Mouse (Mus musculus) MEL (cell line): ENCODE measurements around the gene Tph1. TPM values are rescaled to one million over a fixed set of nuclear protein-coding genes. Genes with fewer than 3 reads are reported as not detected.

Source experiments
- DNase-seq: peaks from one replicate; pipeline ENCODE4 v3.0.0; 2011; ENCODE audit warnings: low read depth, low spot score
- H3K27ac ChIP-seq: 2 replicates; pipeline ENCODE4 v1.5.1; 2012; ENCODE audit warnings: low read depth, mild to moderate bottlenecking, control low read depth, low read length, moderate library complexity; ENCODE audit not compliant: control insufficient read depth
- H3K27me3 ChIP-seq, 2 experiments: fragments of 150-350 bp in 1 of 2; sonication (generic) in 1 of 2; 2 replicates each; pipeline ENCODE4 v1.6.1; 2012; ENCODE audit warnings: low read length in 2 of 2, mild to moderate bottlenecking in 2 of 2, improper control_type of control experiment in 1 of 2, moderate library complexity in 1 of 2; ENCODE audit not compliant: insufficient read depth in 2 of 2, control insufficient read depth in 1 of 2
- H3K36me3 ChIP-seq, 2 experiments: 2 replicates each; pipeline ENCODE4 v1.6.1; 2012 to 2014; ENCODE audit warnings: low read length in 2 of 2, improper control_type of control experiment in 1 of 2, inconsistent platforms in 1 of 2, mild to moderate bottlenecking in 1 of 2; ENCODE audit not compliant: insufficient read depth in 2 of 2, control insufficient read depth in 1 of 2
- H3K4me1 ChIP-seq, 2 experiments: fragments of 150-350 bp in 1 of 2; sonication (generic) in 1 of 2; 2 replicates each; pipeline ENCODE4 v1.6.1; 2012; ENCODE audit warnings: low read length in 2 of 2, improper control_type of control experiment in 1 of 2, mild to moderate bottlenecking in 1 of 2; ENCODE audit not compliant: insufficient read depth in 2 of 2, control insufficient read depth in 1 of 2
- H3K4me3 ChIP-seq, 2 experiments: fragments of 150-350 bp in 1 of 2; sonication (generic) in 1 of 2; 2 replicates each; pipeline ENCODE4 v1.5.1; 2012; ENCODE audit warnings: low read depth in 2 of 2, low read length in 2 of 2, mild to moderate bottlenecking in 2 of 2, moderate library complexity in 2 of 2, control low read depth in 1 of 2, improper control_type of control experiment in 1 of 2; ENCODE audit not compliant: control insufficient read depth in 1 of 2, insufficient read depth in 1 of 2
- H3K79me2 ChIP-seq: 2 replicates; pipeline ENCODE4 v1.6.1; 2012; ENCODE audit warnings: mild to moderate bottlenecking, low read length, moderate library complexity; ENCODE audit not compliant: control insufficient read depth, poor library complexity, insufficient read depth
- H3K9ac ChIP-seq: 2 replicates; pipeline ENCODE4 v1.6.1; 2012; ENCODE audit warnings: low read depth, mild to moderate bottlenecking, control low read depth, low read length, moderate library complexity; ENCODE audit not compliant: control insufficient read depth, poor library complexity, severe bottlenecking
- H3K9me3 ChIP-seq: fragments of 150-350 bp; sonication (generic); replicated peaks from 2 replicates; pipeline ENCODE4 v1.6.1; 2012; ENCODE audit warnings: mild to moderate bottlenecking, low read length, improper control_type of control experiment, moderate library complexity; ENCODE audit not compliant: insufficient read depth
- E2F4 ChIP-seq: IDR thresholded peaks from 2 replicates; pipeline ENCODE4 v1.6.1; 2011; ENCODE audit warnings: low read depth, low read length, improper control_type of control experiment, borderline replicate concordance
- ELF1 ChIP-seq: IDR thresholded peaks from 2 replicates; pipeline ENCODE4 v1.6.1; 2014; ENCODE audit warnings: low read depth, mild to moderate bottlenecking, inconsistent platforms, low read length, improper control_type of control experiment, moderate library complexity
- EP300 ChIP-seq, 2 experiments: IDR thresholded peaks; 2 replicates each; pipeline ENCODE4 v1.6.1; 2011; ENCODE audit warnings: improper control_type of control experiment in 2 of 2, low read length in 2 of 2, low read depth in 1 of 2, mild to moderate bottlenecking in 1 of 2
- JUND ChIP-seq: IDR thresholded peaks from 2 replicates; pipeline ENCODE4 v1.6.1; 2011; ENCODE audit warnings: low read depth, mild to moderate bottlenecking, improper control_type of control experiment, low read length
- KAT2A ChIP-seq: conservative IDR thresholded peaks from 2 replicates; pipeline ENCODE4 v1.6.1; 2012; ENCODE audit warnings: low read depth, low read length, improper control_type of control experiment, inconsistent platforms
- MEF2A ChIP-seq: IDR thresholded peaks from 2 replicates; pipeline ENCODE4 v1.6.1; 2014; ENCODE audit warnings: low read depth, mild to moderate bottlenecking, inconsistent platforms, low read length, improper control_type of control experiment; ENCODE audit not compliant: poor library complexity, insufficient replicate concordance, severe bottlenecking; ENCODE audit errors: extremely low read depth
- MYB ChIP-seq: IDR thresholded peaks from 2 replicates; pipeline ENCODE4 v1.6.1; 2011; ENCODE audit warnings: mild to moderate bottlenecking, low read depth, low read length, improper control_type of control experiment
- POLR2A ChIP-seq, 2 experiments: IDR thresholded peaks; 2 replicates each; pipeline ENCODE4 v1.6.1; 2011 to 2012; ENCODE audit warnings: low read length in 2 of 2, mild to moderate bottlenecking in 2 of 2, control low read depth in 1 of 2, improper control_type of control experiment in 1 of 2, low read depth in 1 of 2, moderate library complexity in 1 of 2; ENCODE audit not compliant: control insufficient read depth in 1 of 2, insufficient read depth in 1 of 2, poor library complexity in 1 of 2
- POLR2AphosphoS5 ChIP-seq: IDR thresholded peaks from 2 replicates; pipeline ENCODE4 v1.6.1; 2012; ENCODE audit warnings: low read depth, borderline replicate concordance, mild to moderate bottlenecking, inconsistent platforms, low read length, moderate library complexity, mixed read lengths
- RAD21 ChIP-seq: IDR thresholded peaks from 2 replicates; pipeline ENCODE4 v1.6.1; 2011; ENCODE audit warnings: mild to moderate bottlenecking, low read depth, low read length, improper control_type of control experiment
- RCOR1 ChIP-seq: IDR thresholded peaks from 2 replicates; pipeline ENCODE4 v1.6.1; 2012; ENCODE audit warnings: low read depth, mild to moderate bottlenecking, inconsistent platforms, low read length, improper control_type of control experiment
- TCF12 ChIP-seq: IDR thresholded peaks from 2 replicates; pipeline ENCODE4 v1.6.1; 2014; ENCODE audit warnings: low read depth, mild to moderate bottlenecking, inconsistent platforms, low read length, improper control_type of control experiment, moderate library complexity
- UBTF ChIP-seq: IDR thresholded peaks from 2 replicates; pipeline ENCODE4 v1.6.1; 2012; ENCODE audit warnings: low read depth, mild to moderate bottlenecking, inconsistent platforms, low read length, improper control_type of control experiment, moderate library complexity, borderline replicate concordance; ENCODE audit not compliant: insufficient read depth
- USF1 ChIP-seq: IDR thresholded peaks from 2 replicates; pipeline ENCODE4 v1.6.1; 2014; ENCODE audit warnings: low read depth, mild to moderate bottlenecking, inconsistent platforms, low read length, improper control_type of control experiment, moderate library complexity
- USF2 ChIP-seq, 2 experiments: IDR thresholded peaks; 2 replicates each; pipeline ENCODE4 v1.6.1; 2011 to 2012; ENCODE audit warnings: improper control_type of control experiment in 2 of 2, low read length in 2 of 2, borderline replicate concordance in 1 of 2, inconsistent platforms in 1 of 2, low read depth in 1 of 2, mild to moderate bottlenecking in 1 of 2; ENCODE audit not compliant: insufficient read depth in 1 of 2
- ZKSCAN1 ChIP-seq: IDR thresholded peaks from 2 replicates; pipeline ENCODE4 v1.6.1; 2012; ENCODE audit warnings: low read depth, mild to moderate bottlenecking, inconsistent platforms, low read length, improper control_type of control experiment, moderate library complexity
- polyA plus RNA-seq, 2 experiments: library from polyadenylated mRNA; stranded (reverse) in 1 of 2; unstranded in 1 of 2; fragments of >175 nt in 1 of 2; fragments of >200 nt in 1 of 2; gene quantifications; 2 replicates each; pipeline versions ENCODE4 v1.2.1 to v1.2.4; 2012; ENCODE audit warnings: low replicate concordance in 2 of 2, low read depth in 1 of 2; ENCODE audit not compliant: insufficient read length in 2 of 2, insufficient read depth in 1 of 2, missing spikeins in 1 of 2
- total RNA-seq: library from RNA; depleted of rRNA; stranded (reverse); fragments of 300-350 nt; gene quantifications from 2 replicates; pipeline ENCODE4 v1.2.3, GENCODE M21; 2012; rRNA removed

Gene Tph1
- total and polyA plus RNA-seq, 3 experiments: 0.03 TPM; not detected in 2

- H3K9ac ChIP-seq: no peak overlapping the region
- no peak for TF ChIP-seq KAT2A
- TF ChIP-seq ZKSCAN1: no peak
- no peak for TF ChIP-seq POLR2A (IDR thresholded peaks at IDR 0.05; ENCODE audit: control insufficient read depth in 1 of 2, insufficient read depth in 1 of 2, low read depth in 1 of 2, low read length in 2 of 2, poor library complexity in 1 of 2)
- TF ChIP-seq POLR2AphosphoS5: no peak
- TF ChIP-seq RAD21: no peak
- TF ChIP-seq USF1: no peak
- no peak for TF ChIP-seq JUND
- TF ChIP-seq MYB: no peak
- no peak for TF ChIP-seq MEF2A
- no peak for TF ChIP-seq TCF12
- TF ChIP-seq UBTF: no peak
- TF ChIP-seq USF2 (IDR thresholded peaks at IDR 0.05; ENCODE audit: borderline replicate concordance in 1 of 2, insufficient read depth in 1 of 2, low read depth in 1 of 2, low read length in 2 of 2): no peak
- no peak for TF ChIP-seq EP300 (IDR thresholded peaks at IDR 0.05; ENCODE audit: low read depth in 1 of 2, low read length in 2 of 2)
- no peak for TF ChIP-seq ELF1
- TF ChIP-seq RCOR1: no peak
- no peak for TF ChIP-seq E2F4
- TF ChIP-seq, all 39 proteins: peak for 0
- H3K27me3 ChIP-seq: no peaks in the 10 kb centered on the region
- DNase-seq: no peak
- H3K4me1 ChIP-seq: no peaks in the 10 kb centered on the region
- H3K27ac ChIP-seq: no peak overlapping the region
- H3K4me3 ChIP-seq: no peak overlapping the region
- no peaks in the 10 kb centered on the region for H3K79me2 ChIP-seq
- no peaks in the 10 kb centered on the region for H3K9me3 ChIP-seq
- no peaks in the 10 kb centered on the region for H3K36me3 ChIP-seq
These were observed 75.3 kb downstream of the Tph1 start for GRCm38 (mm10) chr7:46597006-46597405.

Other genes with a start within 250 kb of the Tph1 start
- gene Sergef, start 32.7 kb downstream of the Tph1 start, total RNA-seq: 7.0 and 7.6 TPM in 2 replicates
- 10 to 100 TPM in 1 of 2 experiments, not detected in 1; 11.7 TPM for gene Sergef, start 32.7 kb downstream of the Tph1 start, polyA plus RNA-seq
- 13.6 and 15.4 TPM in 2 replicates for gene Saal1, start 38.1 kb upstream of the Tph1 start, total RNA-seq
- 10 to 100 TPM in 1 of 2 experiments, not detected in 1; 26.0 TPM for gene Saal1, start 38.1 kb upstream of the Tph1 start, polyA plus RNA-seq
- 1.3 and 1.6 TPM in 2 replicates for gene Saa3, start 43.2 kb upstream of the Tph1 start, total RNA-seq
- 1 to 10 TPM in 1 of 2 experiments, not detected in 1; 1.7 TPM for gene Saa3, start 43.2 kb upstream of the Tph1 start, polyA plus RNA-seq
- not detected in 2 replicates for gene Saa4, start 60.1 kb upstream of the Tph1 start, total RNA-seq
- gene Saa4, start 60.1 kb upstream of the Tph1 start, polyA plus RNA-seq: not detected
- not detected in 2 replicates for gene Saa1, start 70.4 kb upstream of the Tph1 start, total RNA-seq
- not detected for gene Saa1, start 70.4 kb upstream of the Tph1 start, polyA plus RNA-seq
- not detected in 2 replicates for gene Saa2, start 79.3 kb upstream of the Tph1 start, total RNA-seq
- gene Saa2, start 79.3 kb upstream of the Tph1 start, polyA plus RNA-seq: not detected
- 15.5 and 19.3 TPM in 2 replicates for gene Hps5, start 123.5 kb upstream of the Tph1 start, total RNA-seq
- gene Hps5, start 123.5 kb upstream of the Tph1 start, polyA plus RNA-seq: 10 to 100 TPM in 1 of 2 experiments, not detected in 1; 20.2 TPM
- 122 and 142 TPM in 2 replicates for gene Gtf2h1, start 123.6 kb upstream of the Tph1 start, total RNA-seq
- 100 to 1,000 TPM in 1 of 2 experiments, not detected in 1; 105 TPM for gene Gtf2h1, start 123.6 kb upstream of the Tph1 start, polyA plus RNA-seq
- gene Ldha, start 168.9 kb upstream of the Tph1 start, total RNA-seq: 1,212 and 1,976 TPM in 2 replicates
- gene Ldha, start 168.9 kb upstream of the Tph1 start, polyA plus RNA-seq: 1,000 to 10,000 TPM in 1 of 2 experiments, 100 to 1,000 TPM in 1; 613 to 2,637 TPM
- gene Ldhc, start 188.7 kb upstream of the Tph1 start, total RNA-seq: not detected in 2 replicates
- gene Ldhc, start 188.7 kb upstream of the Tph1 start, polyA plus RNA-seq: not detected
- gene Tsg101, start 247.4 kb upstream of the Tph1 start, total RNA-seq: 21.3 and 25.3 TPM in 2 replicates
- gene Tsg101, start 247.4 kb upstream of the Tph1 start, polyA plus RNA-seq: 10 to 100 TPM in 1 of 2 experiments, not detected in 1; 88.9 TPM